Mouse (Mus musculus) macrophage (primary cell): ENCODE measurements around the gene Zfp334. TPM values are rescaled to one million over a fixed set of nuclear protein-coding genes. Genes with fewer than 3 reads are reported as not detected.
A peak's percentile ranks its signal among the peaks of the same experiment; 100 is the strongest.

Source experiments
- H3K27ac ChIP-seq: fragments of 350-480 bp; formaldehyde crosslinking; 2 replicates; pipeline ENCODE4 v1.9.0; 2021
- H3K36me3 ChIP-seq: fragments of 350-480 bp; formaldehyde crosslinking; 2 replicates; pipeline ENCODE4 v1.9.0; 2021; ENCODE audit errors: inconsistent target
- H3K4me3 ChIP-seq: fragments of 350-480 bp; formaldehyde crosslinking; 2 replicates; pipeline ENCODE4 v1.9.0; 2021; ENCODE audit errors: inconsistent target
- H3K79me2 ChIP-seq: fragments of 350-480 bp; formaldehyde crosslinking; 2 replicates; pipeline ENCODE4 v1.9.0; 2021; ENCODE audit errors: inconsistent target
- WGBS: methylation state at CpG from one replicate; pipeline ENCODE4 v1.1.7; 2026; ENCODE audit warnings: inconsistent platforms; ENCODE audit not compliant: missing documents; 5-methylcytosine and 5-hydroxymethylcytosine counted together
- polyA plus RNA-seq: library from polyadenylated mRNA; stranded (reverse); fragments of 250-400 nt; gene quantifications from 3 replicates; pipeline ENCODE4 v1.2.4, GENCODE M21; 2018; ENCODE audit warnings: inconsistent platforms

Zfp334 gene
- polyA plus RNA-seq, 1 experiment from 2014 or later: 0.06 TPM

DNA sequence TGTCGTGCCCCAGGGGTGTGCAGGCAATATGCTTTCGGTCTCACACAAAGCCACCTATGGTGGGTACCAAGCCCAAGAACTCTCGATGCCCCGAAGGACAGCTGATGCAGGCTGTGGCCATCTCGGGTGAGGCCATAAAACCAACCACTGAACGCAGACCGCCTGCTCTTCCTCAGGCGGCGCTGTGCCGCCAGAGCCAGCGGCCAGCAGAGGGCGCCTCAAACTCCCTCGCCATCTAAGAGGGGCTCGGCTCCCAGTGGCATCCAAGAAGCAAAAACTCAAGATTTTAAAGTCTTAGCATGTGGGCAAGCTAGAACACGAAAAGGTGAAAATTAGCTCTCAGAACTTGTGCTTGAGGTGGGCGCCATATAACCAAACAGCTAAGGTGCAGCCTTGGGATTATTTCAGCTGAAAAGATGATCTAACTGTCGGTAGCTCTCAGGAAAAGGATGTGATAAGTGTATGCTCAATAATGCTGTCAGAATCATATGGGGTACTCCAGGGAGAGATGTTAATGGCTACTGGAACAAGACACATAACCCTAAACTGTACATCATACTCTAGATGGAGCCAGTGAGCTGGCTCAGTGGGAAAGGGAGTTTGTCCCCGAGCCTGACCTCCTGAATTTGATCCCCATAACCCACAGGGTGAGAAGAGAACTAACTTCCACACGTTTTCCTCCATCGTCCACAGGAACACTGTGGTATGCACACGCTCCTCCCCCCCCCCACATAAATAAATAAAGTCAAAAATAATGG, 23.5 kb downstream of the Zfp334 start:
- 8% methylated on average over 20 of the region's 21 CpGs for WGBS

DNA sequence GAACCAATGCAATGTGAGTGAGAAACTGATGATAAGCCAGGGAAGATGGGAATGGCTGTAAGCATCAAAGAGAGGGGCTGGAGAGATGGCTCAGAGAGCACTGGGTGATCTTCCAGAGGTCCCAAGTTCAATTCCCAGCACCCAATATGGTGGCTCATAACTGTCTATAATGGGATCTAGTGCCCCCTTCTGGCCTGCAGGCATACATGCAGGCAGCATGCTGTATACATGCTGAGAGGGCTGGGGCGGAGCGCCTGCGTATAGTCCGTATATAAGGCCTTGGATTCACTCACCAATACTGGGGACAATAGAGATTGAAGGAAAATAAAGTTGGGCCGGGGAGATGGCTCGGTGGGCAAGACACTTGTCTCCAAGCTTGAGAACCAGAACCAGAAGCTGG, 24.8 kb downstream of the Zfp334 start:
- H3K27ac ChIP-seq: no peak overlapping the region
- H3K4me3 ChIP-seq: no peak overlapping the region
- 90% methylated on average over 6 of the region's 6 CpGs for WGBS

More for the DNA sequence above, 23.5 kb downstream of the Zfp334 start:
- Histone ChIP-seq H3K79me2 (no peaks in the 10 kb centered on the region), H3K36me3 (no peaks in the 10 kb centered on the region), H3K27ac (no peak overlapping the region), H3K4me3 (no peak overlapping the region)

DNA sequence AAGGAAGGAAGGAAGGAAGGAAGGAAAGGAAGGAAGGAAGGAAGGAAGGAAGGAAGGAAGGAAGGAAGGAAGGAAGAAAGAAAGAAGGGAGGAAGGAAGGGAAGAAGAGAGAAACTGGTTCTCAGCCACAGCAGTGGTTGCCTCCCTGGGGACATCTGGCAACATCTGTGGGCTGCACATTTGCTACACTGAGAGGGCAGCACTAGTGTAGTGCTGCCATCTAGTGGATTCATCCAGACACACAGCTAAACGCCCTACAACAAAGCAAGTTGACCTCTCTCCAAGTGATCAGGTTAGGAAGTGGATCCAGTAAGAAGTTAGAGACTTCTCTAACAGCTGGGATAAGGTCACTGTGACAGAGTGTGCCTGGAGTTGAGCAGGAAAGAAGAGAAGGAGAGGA, 27.2 kb downstream of the Zfp334 start:
- no peak overlapping the region for H3K4me3 ChIP-seq
- WGBS: 0% methylated on average over 1 of the region's 1 CpGs
- no peaks in the 10 kb centered on the region for H3K36me3 ChIP-seq
- H3K27ac ChIP-seq: no peak overlapping the region
- no peaks in the 10 kb centered on the region for H3K79me2 ChIP-seq

More for the DNA sequence above, 24.8 kb downstream of the Zfp334 start:
- H3K36me3 ChIP-seq: no peaks in the 10 kb centered on the region
- H3K79me2 ChIP-seq: no peaks in the 10 kb centered on the region

DNA sequence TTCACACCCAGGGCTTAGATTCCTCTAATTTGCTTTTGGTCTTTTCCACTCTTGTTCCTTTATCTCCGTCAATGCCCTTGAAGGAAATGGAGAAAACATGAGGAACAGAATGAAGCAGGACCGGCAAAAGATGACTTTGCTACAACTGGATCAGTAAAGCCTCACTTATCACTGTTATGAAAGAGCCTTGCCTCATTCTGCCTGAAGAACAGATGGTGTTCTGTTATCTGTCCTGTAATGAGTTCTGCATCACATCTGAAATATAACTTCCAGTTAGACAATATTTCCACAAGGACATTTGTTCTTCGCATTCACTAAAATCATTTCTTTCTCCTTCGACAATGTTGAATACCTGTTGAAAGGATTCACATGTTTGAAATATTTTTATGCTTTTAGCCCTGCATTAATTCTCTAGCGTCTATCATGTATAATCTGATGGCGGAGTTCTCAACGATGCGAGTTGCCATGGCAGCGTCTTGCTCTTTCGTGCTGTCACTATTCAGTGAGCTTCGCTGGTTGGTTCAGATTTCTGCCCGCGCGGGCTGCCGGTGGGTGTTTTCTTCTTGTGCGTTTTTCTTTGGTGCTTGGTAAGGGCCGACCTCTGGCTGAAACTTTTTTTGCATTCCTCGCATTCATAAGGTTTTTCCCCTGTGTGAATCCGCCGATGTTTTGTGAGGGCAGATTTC, 36.1 kb downstream of the Zfp334 start:
- Histone ChIP-seq H3K27ac (no peak overlapping the region), H3K4me3 (no peak overlapping the region), H3K79me2 (no peaks in the 10 kb centered on the region), H3K36me3 (no peaks in the 10 kb centered on the region)
- 89% methylated on average over 20 of the region's 20 CpGs for WGBS

- Histone ChIP-seq H3K36me3 (no peaks in the 10 kb centered on the region), H3K79me2 (no peaks in the 10 kb centered on the region), H3K4me3 (no peak overlapping the region), H3K27ac (no peak overlapping the region)
- 43% methylated on average over 8 of the region's 8 CpGs for WGBS
Observed at GRCm38 (mm10) chr2:165349466-165349865, 38.6 kb downstream of the Zfp334 start.

- 77% methylated on average over 5 of the region's 5 CpGs for WGBS
- H3K79me2 ChIP-seq: no peaks in the 10 kb centered on the region
- no peak overlapping the region for H3K27ac ChIP-seq
- no peaks in the 10 kb centered on the region for H3K36me3 ChIP-seq
- no peak overlapping the region for H3K4me3 ChIP-seq
Observed at GRCm38 (mm10) chr2:165346180-165346579, 41.9 kb downstream of the Zfp334 start.

- H3K36me3 ChIP-seq: no peaks in the 10 kb centered on the region
- WGBS: 55% methylated on average over 3 of the region's 3 CpGs
- H3K27ac ChIP-seq: no peak overlapping the region
- no peak overlapping the region for H3K4me3 ChIP-seq
- H3K79me2 ChIP-seq: no peaks in the 10 kb centered on the region
Observed at GRCm38 (mm10) chr2:165337191-165337590, 50.9 kb downstream of the Zfp334 start.

DNA sequence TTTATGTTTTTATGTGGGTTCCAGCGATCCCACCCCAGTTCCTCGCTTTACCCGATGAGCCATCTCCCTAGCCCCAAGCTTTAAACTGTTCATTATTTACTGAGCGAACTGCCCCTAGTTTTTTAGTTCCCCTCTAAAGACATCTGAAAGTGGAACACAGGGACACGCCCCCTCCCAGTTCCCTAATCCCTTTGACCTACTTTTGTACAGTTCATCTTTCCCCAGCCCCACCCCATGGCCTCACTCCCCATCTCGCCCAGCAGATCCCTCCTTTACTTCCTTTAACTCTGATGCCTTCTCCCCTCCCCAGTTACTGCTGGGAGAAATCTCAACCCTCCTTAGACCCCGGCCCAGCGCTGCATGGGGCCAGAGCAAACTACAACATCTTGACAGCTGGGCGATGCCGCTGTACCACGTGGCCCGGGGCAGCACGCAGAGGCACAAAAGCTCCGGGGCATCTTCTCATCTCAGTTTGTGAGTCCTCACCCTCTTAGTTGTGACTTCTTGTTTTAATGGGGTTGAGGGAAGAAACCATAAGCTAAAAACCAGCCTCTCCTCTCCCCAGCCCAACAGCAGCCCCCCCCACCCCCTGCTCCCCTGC, 55.3 kb downstream of the Zfp334 start:
- Histone ChIP-seq H3K79me2 (no peaks in the 10 kb centered on the region), H3K4me3 (peak overlapping the region; percentile 14; the same call in 1 of the 2 replicates), H3K36me3 (no peaks in the 10 kb centered on the region), H3K27ac (peak overlapping the region; percentile 52)
- 16% methylated on average over 14 of the region's 14 CpGs for WGBS

DNA sequence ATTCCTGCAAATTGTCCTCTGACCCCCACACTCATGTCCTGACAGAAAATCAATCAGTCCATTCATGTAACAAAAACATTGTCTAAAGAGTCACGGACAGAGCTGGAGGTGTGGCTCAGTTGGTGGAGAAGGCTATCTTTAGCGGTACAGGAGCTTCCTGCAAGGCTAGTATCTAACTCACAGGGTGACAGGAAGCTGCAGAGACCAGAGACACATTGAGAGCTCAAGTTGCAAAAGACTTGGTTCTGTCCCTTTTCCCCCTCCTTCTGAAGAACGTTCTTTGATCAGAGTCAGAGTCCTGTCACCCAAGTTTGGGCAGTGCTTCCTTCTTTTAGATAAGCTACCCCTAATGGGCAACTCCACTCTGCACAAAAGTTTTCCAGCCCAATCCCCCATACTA, 58.4 kb downstream of the Zfp334 start:
- H3K36me3 ChIP-seq: no peaks in the 10 kb centered on the region
- H3K4me3 ChIP-seq: no peak overlapping the region
- H3K79me2 ChIP-seq: peaks cover 15% of the 10 kb centered on the region
- 0% methylated on average over 3 of the region's 3 CpGs for WGBS
- no peak overlapping the region for H3K27ac ChIP-seq

GRCm38 (mm10) chr2:165328746-165329145, 59.3 kb downstream of the Zfp334 start:
- WGBS: 81% methylated on average over 5 of the region's 5 CpGs
- Histone ChIP-seq H3K79me2 (peaks cover 25% of the 10 kb centered on the region), H3K36me3 (no peaks in the 10 kb centered on the region), H3K4me3 (no peak overlapping the region), H3K27ac (no peak overlapping the region)

GRCm38 (mm10) chr2:165327386-165327785, 60.7 kb downstream of the Zfp334 start:
- WGBS: 96% methylated on average over 7 of the region's 7 CpGs
- Histone ChIP-seq H3K4me3 (no peak overlapping the region), H3K27ac (peak overlapping the region; percentile 44; the same call in 1 of the 2 replicates), H3K79me2 (peaks cover 38% of the 10 kb centered on the region), H3K36me3 (no peaks in the 10 kb centered on the region)

GRCm38 (mm10) chr2:165326304-165327190, 61.5 kb downstream of the Zfp334 start, which contains the start of gene Elmo2:
Gene Elmo2, minus strand, starts transcription at chr2:165326479.
- Histone ChIP-seq H3K79me2 (peaks cover 46% of the 10 kb centered on the region), H3K36me3 (no peaks in the 10 kb centered on the region), H3K4me3 (peak within 1 kb of the TSS; percentile 94), H3K27ac (peak within 1 kb of the TSS; percentile 55)
- 3% methylated on average over 50 of the region's 55 CpGs for WGBS

- 3% methylated on average over 30 of the region's 30 CpGs for WGBS
Observed at GRCm38 (mm10) chr2:165325521-165326303, 62.3 kb downstream of the Zfp334 start.

More at GRCm38 (mm10) chr2:165325521-165326303, 62.3 kb downstream of the Zfp334 start:
- Histone ChIP-seq H3K4me3 (peak overlapping the region; percentile 94), H3K27ac (peak overlapping the region; percentile 55), H3K36me3 (no peaks in the 10 kb centered on the region), H3K79me2 (peaks cover 46% of the 10 kb centered on the region)
